Mouse (Mus musculus): ENCODE data around the gene Fcgrt.

DNA sequence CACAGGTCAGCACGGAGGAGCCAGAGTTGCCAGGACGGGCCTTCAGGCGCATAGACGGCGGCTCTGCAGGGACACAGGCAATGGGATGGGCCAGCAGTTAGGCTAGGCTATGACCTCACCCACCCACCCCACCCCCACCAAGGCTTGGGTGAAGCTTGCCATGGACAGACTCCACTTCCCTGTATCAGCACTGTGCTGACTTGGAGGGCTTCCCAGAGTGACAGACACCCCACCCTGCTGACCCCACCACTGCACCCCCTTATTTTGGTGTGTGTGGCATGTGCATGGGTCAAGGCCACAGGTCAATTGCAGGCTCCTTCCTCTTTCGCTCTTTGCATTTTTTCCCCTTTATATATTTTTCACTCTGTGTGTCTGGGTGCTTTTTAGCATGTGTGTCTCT lies 8.3 kb downstream of the Fcgrt start:
- TF ChIP-seq CTCF (IDR thresholded peaks at IDR 0.05; ENCODE audit: extremely low read depth, insufficient read depth, low read length) = no peak
- no peak for TF ChIP-seq POLR2A (IDR thresholded peaks at IDR 0.05; ENCODE audit: extremely low read depth, insufficient read depth, low read length)
